ENCODE assay signal across 16 mouse cellular contexts in genomic region chr1:191999022-191999421, GRCm38 (mm10). TPM values are rescaled to one million over a fixed set of nuclear protein-coding genes. Genes with fewer than 3 reads are reported as not detected.
DNase-seq lines count a peak whose midpoint lies in the region; ATAC-seq lines count a peak whose summit lies in the region.
"Had no signal": no experiment of that assay in that cellular context is flagged by ENCODE, and none has a peak within 500 bp of the region (broad histone marks: within the 10 kb centered on the region; RNA-seq: fewer than 3 reads in every experiment).

No protein-coding gene starts in this region.

- DNase-seq in 3134 (ENCODE audit: extremely low read depth, insufficient read length, low spot score) (peak; percentile 48), A20 (ENCODE audit: low read depth, low spot score) (peak; percentile 59), R1 (ENCODE audit: low read depth, low spot score) (peak; percentile 82)
- no peak for DNase-seq in right cerebral cortex, postnatal 4 days
- DNase-seq in spleen, adult 18-20 months = no peak
- DNase-seq in layer of hippocampus, adult 11-12 months (ENCODE audit: low spot score) = no peak
- DNase-seq: adrenal gland, postnatal 14 days; cerebellum, adult 18-20 months; gastrocnemius, adult 2 months; heart, adult 11 months; retina, postnatal 1 day; thymus, adult 18-20 months had no signal

- peak; percentile 63 for ATAC-seq in megakaryocyte progenitor cell, adult 5-6 weeks (replicated peaks; ENCODE audit: poor library complexity)
- ATAC-seq: forebrain, embryonic 16.5 days; hindbrain, postnatal 0 days had no signal

RNA-seq across cellular contexts. Expression of gene Rd3, which starts 21.9 kb away (rescaled TPM):
- total RNA-seq in megakaryocyte progenitor cell, adult 5-6 weeks (2015) = not detected in 2 replicates
- total RNA-seq in megakaryocyte progenitor cell, adult 5-6 weeks (2017) = not detected in 2 replicates
- total RNA-seq: adrenal gland, postnatal 14 days; hematopoietic stem cell, adult 5-6 weeks had no signal

Comparison
In these comparisons a context has a peak if more than half of its experiments do, and no peak if none do; other contexts are left out.
1. DNase-seq: peak in 3134 (single experiment), A20 (single experiment) and R1 (single experiment); none in right cerebral cortex, postnatal 4 days (single experiment), spleen, adult 18-20 months (0 of 2) and layer of hippocampus, adult 11-12 months (single experiment).